Mouse (Mus musculus) gastrocnemius, postnatal 14 days (tissue): ENCODE measurements around the gene Dst. TPM values are rescaled to one million over a fixed set of nuclear protein-coding genes. Genes with fewer than 3 reads are reported as not detected.

Experiments used
- DNase-seq: peaks from one replicate; pipeline ENCODE4 v3.0.0; 2021; ENCODE audit warnings: mixed read lengths
- intact Hi-C: fragments of 180-260 bp; cut with DNase I; formaldehyde crosslinking; loops from one replicate; pipeline ENCODE4 v1.15.1; 2025; ENCODE audit warnings: low total_unique reads
- total RNA-seq, 2 experiments: library from RNA; stranded (reverse); gene quantifications; 2 replicates each; pipeline ENCODE4 v1.2.3; 2021

The Dst gene
- total RNA-seq, 2 experiments from 2014 or later, result 121 to 150 TPM

DNA sequence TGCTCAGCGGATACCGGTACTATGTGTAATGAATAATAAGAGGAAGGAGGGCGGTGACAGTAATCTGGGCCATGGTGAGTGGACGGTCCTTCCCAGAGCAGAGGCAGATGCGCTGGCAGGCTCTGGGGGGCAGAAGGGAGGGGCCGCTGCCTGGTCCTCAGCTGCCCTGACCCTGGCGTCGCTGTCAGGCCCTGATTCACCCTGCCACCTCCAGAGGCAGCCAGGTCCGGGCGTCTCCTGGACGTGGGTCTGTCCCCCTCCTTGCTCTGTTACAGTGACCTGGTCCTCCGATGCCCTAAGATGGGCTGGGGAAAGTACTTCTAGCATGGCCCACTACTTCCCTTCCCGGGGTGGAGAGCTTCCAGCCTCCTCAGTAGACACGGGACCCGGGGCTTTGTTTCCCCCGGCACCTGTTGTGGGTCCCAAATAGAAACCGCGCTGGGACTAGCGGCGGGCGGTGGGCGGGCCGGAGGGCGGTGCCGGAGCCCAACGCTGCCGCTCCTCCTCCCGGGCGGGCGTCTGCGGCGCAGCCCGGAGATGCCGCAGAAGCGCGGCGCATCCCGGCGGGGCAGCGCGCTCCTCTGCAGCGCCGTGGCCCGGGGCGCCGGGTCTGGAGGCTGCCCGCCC, 103.1 kb downstream of the Dst start:
- intact Hi-C loops, result no loop called here
- peak; percentile 85 for DNase-seq

DNA sequence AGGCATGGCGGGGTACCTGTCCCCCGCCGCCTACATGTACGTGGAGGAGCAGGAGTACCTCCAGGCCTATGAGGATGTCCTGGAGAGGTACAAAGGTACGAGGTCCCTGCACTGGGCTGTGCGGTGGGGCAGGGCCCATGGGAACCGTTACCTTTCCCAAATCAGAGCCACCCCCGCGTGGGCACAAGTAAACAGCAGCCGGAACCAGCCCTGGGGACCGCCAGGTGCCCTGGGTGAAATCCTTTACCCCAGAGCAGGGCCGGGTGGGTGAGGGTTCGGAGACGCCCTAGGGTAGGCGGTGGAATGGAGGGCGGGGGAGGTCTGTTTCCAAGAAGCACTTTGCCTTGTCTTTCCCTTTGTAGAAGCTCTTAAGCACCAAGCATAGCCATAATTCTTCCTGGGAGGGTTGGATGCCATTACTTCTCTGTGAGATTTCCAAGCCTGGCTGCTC, 103.8 kb downstream of the Dst start:
- intact Hi-C loops, result no loop called here
- DNase-seq, result no peak

DNA sequence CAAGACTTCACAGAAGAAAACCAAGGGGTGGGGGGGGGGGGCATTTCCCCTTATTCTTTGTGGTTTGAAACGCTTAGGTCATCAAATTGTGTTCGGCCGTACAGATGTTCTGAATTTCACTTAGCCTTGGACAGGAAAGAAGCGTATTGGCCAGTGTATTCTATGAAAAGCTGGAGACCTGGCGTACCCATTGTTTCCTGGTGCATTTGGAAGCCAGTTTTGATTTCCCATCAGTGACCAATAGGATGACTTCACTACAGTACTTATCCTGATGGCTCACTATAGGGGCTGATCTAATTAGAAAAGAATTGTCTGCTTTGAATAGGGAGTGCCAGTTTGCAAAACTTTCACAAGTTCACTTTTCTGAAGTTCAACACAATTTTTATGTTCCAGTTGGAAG, 105.5 kb downstream of the Dst start:
- intact Hi-C loops, result no loop called here
- no peak for DNase-seq

DNA sequence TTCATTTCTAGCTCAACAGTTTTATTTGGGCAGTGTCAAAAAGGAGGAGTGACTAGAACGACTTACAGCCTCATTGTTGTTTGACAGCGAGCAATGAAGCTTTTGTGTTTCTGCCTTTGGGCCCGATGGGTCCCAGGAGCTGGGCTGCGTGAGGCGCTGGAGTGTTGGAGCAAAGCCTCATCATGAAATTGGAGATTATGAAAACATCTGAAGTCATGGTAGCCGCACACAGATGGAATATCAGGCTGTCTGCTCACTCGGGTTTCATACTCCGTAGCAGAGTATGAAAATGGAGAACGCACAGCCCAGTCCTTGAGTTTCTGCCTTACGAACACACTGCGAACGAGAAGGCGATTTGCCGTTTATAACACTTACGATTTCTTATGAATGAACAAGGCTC, 108.8 kb downstream of the Dst start:
- intact Hi-C loops, result no loop called here
- DNase-seq, result no peak

DNA sequence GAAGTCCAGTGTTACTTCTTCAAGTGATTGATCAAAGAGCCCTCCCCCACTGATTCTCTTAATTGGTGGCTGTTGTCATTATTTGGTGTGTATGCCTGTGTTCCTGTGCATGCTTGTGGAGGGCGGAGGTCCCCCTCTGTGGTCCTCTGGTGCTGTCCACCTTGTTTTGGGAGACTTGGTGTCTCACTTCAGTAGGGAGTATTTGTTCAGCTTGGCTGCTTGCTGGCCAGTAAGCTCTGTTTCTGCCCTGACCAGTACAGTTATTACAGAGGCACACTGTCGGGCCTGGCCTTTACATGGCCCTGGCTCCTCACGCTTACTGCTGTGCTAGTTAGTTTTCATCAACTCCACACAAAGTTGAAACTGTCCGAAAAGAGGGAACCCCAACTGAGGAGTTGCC, 109.3 kb downstream of the Dst start:
- DNase-seq, result no peak
- intact Hi-C loops, result no loop called here

DNA sequence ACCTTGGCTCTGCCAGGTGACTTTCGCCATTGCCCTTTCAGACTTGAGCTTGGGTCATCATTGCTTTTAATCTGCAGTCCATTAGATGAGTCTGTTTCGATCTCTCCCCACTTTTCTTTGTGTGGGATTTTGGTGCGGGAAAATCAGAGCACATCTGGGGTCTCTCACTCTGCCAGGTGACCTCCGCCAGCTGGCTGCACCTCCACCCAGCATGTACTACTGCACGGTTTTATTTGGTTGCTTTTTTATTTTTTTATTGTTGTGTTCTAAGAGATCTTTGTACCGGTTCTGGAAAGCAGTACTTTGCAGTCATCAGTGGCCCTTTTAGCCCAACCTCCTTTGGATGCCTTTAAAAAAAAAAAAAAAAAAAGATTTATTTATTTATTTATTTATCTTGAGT, 112.6 kb downstream of the Dst start:
- intact Hi-C loops, result no loop called here

DNA sequence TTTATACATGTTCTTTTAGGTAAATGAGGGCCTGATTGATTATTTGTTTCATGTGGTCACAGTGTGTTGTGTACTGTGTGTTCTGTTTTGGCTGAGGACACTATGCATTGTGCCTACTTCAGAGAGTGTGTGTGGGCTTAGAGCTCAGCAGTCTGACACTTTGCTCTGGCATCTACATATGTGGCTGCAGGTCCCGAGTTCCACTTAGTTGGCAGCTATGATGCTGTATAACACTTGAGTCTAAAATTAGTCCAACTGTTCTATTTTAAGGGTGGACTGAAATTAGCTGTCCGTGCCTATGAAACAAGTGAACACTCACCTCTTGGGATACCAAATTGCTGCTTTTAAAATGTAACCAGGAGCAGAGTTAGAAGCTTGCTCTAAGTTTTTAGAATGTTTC, 113.5 kb downstream of the Dst start:
- intact Hi-C loops, result no loop called here
- DNase-seq, result no peak

More for the DNA sequence above, 112.6 kb downstream of the Dst start:
- no peak for DNase-seq

DNA sequence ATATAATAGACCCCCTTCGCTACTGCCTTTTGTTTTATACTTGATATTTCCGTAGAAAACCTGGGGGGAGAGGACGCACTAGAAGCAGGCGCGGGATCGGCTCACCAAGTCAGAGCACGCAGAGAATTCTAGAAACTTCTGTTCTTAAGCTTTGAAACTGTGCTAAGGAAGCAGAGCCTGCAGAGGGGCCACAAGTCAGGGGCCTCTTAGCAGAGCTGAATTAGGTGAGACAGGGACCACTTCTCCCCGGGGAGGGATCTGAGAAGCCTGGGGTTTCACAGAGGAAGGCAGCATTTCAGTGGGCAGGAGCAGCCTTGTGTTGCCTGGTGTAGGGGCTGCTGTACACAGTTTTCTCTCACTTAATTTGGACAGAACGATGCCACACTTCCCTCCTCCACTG, 115.1 kb downstream of the Dst start:
- DNase-seq, result no peak
- intact Hi-C loops, result no loop called here

DNA sequence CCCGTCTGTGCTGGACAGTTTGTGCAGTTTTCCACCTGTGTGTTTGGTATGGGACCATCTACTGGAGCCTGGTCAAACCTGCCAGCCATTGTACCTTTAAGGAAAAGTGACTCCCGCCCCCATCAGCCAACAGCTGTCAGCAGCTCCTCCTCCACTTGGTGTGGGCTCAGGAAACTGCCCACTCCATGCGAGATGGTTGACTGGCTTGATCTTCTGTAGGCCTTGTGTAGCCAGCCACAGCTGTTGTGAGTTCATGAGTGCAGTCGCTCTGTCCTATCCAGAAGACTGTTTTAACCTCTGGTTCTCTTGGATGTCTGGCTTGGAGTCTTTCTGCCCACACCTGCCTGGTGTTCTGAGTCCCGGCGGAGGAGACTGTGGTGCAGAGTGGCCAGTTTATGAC, 117.9 kb downstream of the Dst start:
- intact Hi-C loops, result no loop called here
- DNase-seq, result no peak

DNA sequence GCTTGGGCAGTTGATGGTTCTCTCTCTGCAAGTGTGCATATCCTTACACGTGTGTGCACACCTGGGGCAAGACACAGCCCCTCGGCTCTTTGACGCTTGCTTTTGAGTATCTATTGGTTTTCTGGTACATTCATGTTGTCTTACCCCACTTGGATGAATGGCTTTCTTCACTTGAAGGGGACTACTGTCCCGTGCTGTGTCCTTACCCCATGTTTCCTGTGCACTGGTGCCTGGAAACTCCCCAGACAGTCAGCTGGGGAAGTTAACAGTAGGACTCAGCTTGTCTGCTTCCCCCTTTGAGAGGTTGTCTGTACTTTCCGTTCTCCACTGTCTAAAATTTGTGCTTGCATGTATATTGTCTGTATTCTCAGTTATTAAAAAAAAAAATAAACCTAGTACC, 120.7 kb downstream of the Dst start:
- DNase-seq, result no peak

DNA sequence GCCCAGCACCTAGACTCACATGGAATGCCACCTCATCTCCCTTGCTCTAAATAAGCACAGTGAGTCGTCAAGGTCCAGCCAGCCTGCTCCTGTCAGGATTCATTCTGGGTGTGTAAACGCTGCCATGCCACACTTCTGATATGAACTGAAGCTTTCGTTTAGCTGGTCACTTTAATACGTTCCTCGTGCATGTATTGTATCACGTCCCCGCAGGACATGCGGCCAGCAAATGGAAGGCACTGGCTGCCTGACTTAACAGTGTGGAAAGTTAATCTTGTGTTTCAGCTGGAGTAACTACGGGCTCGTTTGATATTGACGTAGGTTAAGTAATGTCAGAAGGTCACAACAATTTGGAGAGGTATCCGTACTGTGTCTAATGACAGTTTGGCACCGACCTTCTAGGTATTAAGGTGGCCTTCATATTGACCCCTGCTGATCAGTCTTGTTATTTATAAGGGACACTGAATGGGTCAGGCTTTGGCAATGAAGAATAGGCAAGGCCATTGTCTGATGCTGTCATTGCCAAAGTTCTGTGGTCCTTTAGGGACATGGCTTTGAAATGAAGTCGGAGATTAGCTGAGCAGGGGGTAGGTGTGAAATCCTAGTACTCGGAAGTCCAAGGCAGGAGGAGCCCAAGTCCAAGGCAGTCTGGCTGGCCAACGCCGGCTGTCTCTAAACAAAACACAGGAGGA, 122.5 kb downstream of the Dst start:
- intact Hi-C loops, result no loop called here
- DNase-seq, result no peak

More for the DNA sequence above, 120.7 kb downstream of the Dst start:
- intact Hi-C loops, result no loop called here

DNA sequence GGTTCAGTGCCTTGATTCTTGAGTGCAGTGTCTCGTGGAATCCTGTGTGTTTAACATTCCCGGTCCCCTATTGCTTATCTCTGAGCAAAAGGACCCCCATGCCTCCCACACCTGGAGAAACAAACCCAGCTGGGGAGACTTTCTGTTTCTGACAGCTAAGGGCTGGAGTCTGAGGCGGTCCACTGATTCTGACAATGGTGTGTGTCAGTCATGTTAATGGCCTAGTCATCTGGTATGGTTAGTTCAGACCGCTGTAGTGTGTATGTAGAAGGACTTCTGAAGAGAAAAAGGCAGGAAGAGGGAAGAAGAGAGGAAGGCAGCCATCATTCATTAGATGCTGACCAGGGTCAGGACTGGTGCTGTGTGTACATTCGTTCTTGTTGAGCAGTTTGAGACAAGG, 125.0 kb downstream of the Dst start:
- intact Hi-C loops, result no loop called here
- no peak for DNase-seq

DNA sequence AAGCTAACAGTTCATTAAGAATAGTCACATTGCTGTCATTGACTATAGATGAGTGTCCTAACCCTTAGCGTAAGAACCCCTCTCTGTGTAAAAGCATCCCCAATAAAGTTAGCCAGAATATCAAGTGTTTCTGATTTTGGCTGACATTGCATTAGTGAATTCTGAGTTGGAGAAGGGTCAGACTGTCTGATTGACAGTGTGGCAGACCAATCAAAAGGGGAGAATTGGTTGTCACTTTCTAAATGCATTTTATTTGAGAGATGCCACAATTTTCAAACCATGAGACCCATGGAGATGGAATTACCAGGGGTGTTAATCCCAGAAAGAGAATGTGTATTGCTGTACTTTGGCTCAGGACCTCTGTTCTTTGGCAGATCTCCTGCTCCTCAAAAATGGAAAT, 125.5 kb downstream of the Dst start:
- intact Hi-C loops, result no loop called here

DNA sequence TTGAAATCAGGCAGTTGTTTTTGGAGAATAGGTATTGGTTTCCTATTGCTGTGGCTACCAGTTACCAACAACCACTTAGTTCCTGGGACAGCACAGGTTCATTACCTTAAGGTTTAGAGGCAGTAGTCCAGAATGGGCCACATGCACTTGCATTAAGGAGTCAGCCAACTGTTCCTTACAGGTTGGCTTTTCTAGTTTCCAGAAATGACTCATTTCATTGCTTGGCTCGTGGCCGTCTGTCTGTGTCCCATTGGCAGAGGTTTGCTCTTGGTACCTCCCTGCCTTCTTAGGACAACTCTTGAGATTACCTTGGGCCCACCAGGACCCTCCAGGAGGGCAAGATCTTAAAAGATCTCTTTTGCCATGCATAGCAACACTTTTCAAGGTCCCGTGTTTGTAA, 125.9 kb downstream of the Dst start:
- intact Hi-C loops, result no loop called here
- DNase-seq, result no peak

More for the DNA sequence above, 125.5 kb downstream of the Dst start:
- no peak for DNase-seq

DNA sequence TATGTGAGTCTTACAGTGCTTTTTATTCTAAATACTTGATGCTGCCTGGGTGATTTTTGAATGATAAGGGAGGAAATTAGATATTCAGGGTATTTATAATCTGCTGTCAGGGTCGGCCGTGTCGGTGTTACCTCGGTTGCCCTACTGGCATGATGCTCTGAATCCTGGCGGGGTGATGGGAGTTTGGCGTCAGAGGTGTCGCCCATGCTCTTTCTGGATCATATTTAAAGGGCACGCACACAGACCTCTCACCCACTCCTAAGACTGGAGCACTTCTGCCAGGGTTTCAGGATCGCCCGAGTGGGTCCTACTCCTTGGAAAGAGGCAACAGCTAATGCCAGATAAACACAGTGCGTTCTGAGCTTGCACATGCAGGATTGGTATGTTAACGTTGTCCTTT, 128.1 kb downstream of the Dst start:
- intact Hi-C loops, result no loop called here
- DNase-seq, result no peak

DNA sequence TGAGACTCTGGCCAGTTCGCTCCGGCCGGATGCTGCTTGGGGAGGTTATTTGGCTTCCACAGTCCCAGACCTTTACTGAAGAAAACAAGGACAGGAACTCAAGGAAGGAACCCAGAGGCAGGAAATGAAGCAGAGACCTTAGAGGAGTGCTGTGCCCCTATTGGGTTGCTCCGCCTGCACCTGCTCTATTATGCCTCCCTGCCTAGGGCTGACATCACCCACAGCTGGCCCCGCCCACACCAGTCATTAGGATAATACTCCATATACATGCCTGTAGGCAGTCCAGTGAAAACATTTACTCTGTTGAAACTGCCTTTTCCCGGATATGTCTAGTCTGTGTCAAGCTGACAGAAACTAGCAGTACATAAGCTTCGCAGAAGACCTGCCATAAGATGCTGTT, 130.5 kb downstream of the Dst start:
- DNase-seq, result no peak
- intact Hi-C loops, result no loop called here

DNA sequence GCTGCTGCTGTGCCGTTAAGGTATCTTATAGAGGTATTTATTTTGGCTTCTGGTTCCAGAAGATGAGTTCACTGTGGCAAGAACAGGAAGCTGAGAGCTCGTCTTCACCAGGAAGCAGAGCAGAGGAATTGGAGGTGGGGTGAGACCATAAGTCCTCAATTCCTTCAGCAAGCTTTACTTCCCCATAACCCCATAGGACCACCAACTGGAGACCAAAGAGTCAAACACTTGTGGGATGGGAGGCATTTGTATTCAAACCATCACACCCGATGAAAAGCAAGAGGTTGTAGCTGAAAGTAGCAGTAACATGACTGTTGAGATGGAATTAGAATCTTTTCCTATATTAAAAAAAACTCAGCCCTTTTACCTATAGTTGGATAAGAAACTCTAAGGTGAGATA, 132.0 kb downstream of the Dst start:
- DNase-seq, result no peak

DNA sequence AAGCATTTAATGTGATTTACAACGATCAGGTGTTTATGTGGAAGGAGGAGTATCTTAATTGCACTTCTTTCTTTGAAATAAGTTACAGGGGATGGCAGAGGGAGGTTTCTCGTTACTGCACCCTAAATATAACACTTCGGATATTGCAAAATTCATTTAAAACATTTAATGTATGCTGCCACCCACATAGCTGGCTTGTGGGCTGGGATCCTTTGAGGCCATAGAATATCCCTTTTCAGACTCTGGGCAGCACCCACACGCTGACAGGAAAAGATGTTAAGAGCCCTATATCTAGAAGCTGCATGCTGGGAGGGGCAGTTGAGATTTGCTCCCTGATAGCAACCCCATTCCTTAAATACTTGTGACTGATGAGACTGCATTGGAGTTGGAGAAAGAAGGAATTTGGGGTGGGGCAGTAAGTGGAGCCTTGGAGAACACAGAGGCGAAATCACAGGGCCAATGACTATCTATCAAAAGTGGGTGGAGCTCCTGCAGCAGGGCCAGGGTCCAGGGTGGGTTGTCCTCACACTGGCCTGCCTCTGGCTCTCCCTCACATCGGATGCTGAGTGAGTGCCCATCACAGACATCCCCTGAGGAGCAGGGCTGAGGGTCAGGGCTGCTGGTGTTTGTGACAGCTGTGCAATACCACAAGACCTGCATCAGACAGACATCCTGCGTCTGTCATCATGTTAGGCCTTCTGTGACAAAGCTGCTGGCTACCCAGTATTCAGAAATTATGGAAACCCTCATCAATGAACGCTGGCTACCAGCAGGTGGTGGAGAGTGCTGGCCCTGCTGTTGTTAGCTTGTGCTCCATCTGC, 133.1 kb downstream of the Dst start:
- DNase-seq, result no peak
- intact Hi-C loops, result no loop called here

More for the DNA sequence above, 132.0 kb downstream of the Dst start:
- intact Hi-C loops, result no loop called here

DNA sequence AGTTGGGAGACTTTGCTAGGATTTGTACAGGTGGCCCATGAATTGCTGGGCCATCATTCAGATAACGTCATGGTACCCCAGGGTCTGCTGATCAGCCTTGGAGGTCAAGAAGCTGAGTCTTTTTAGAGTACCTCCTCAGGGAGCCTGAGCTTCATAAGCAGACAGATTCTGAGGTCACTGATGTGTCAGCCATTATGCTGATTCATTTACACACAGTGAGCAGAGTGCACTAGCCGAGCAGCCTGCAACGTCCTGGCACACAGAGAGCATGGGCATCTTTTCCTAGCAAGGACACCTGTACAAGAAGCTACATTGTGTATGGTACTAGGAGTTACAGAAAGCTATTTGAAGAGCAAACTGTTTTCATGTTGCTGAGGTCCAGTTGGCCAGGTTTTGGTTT, 134.3 kb downstream of the Dst start:
- intact Hi-C loops, result no loop called here
- DNase-seq, result no peak

DNA sequence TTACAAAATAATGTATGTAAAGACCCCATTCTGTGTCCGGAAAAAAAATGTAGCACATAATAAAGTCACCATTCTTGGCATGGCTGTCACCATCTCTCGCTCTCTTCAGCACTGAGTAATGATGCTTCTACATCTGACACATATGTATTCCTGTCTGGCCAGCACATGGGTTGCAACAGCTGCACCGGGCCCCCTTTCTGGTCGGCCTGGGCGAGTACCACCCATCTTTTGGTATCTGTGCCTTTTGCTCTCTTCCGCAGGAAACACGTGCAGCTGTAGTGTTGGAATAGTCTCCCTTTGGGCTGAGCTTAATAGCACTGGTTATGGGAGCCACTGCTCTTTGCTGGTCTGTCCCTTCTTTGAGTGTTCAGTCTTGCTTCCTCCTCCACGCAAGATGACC, 135.3 kb downstream of the Dst start:
- intact Hi-C loops, result no loop called here
- DNase-seq, result no peak
